Mouse (Mus musculus) stomach, embryonic 14.5 days (tissue): ENCODE results near the gene Dclk2. TPM values are rescaled to one million over a fixed set of nuclear protein-coding genes. Genes with fewer than 3 reads are reported as not detected.

ENCODE experiments used
- polyA plus RNA-seq: library from polyadenylated mRNA; unstranded; fragments of >200 nt; fragmentation: Nextera tagmentation; extraction: Ambion mirVana; gene quantifications from 2 replicates; pipeline ENCODE4 v1.2.1, GENCODE M21; 2014

Dclk2 gene
- polyA plus RNA-seq, 1 experiment from 2014 or later = 6.7 TPM

Other genes starting within 250 kb of the Dclk2 start
- gene Cd1d1, start 78.6 kb upstream of the Dclk2 start, polyA plus RNA-seq = 35.5 and 37.6 TPM in 2 replicates